Mouse (Mus musculus) liver, embryonic 14.5 days (tissue): Measurements from ENCODE around the gene Ucma. TPM values are rescaled to one million over a fixed set of nuclear protein-coding genes. Genes with fewer than 3 reads are reported as not detected.
A peak's percentile ranks its signal among the peaks of the same experiment; 100 is the strongest.

ENCODE experiments used
- ATAC-seq: fragments of 200-750 bp; cut with Nextera tagmentation; 2 replicates; pipeline ENCODE4 v1.8.0; 2017; ENCODE audit warnings: moderate number of reproducible peaks, mild to moderate bottlenecking, moderate library complexity; ENCODE audit not compliant: insufficient read depth
- DNase-seq, 3 experiments: peaks; one replicate each; pipeline ENCODE4 v3.0.0-alpha.2; 2012 to 2013; ENCODE audit warnings: low read depth in 3 of 3, low spot score in 3 of 3
- H3K27ac ChIP-seq: fragments of 300-500 bp; sonication (generic); 2 replicates; pipeline ENCODE4 v1.5.1; 2014; ENCODE audit warnings: moderate library complexity, mild to moderate bottlenecking, control low read depth, inconsistent platforms
- H3K27me3 ChIP-seq: fragments of 300-500 bp; sonication (generic); 2 replicates; pipeline ENCODE4 v1.6.1; 2014; ENCODE audit warnings: mild to moderate bottlenecking, low read length, moderate library complexity; ENCODE audit not compliant: control insufficient read depth, insufficient read depth
- H3K36me3 ChIP-seq: fragments of 300-500 bp; sonication (generic); replicated peaks from 2 replicates; pipeline ENCODE4 v1.6.1; 2014; ENCODE audit warnings: low read depth; ENCODE audit not compliant: control insufficient read depth, insufficient read depth
- H3K4me1 ChIP-seq, 2 experiments: fragments of 200-500 bp in 1 of 2; fragments of 300-500 bp in 1 of 2; sonication (generic) in 1 of 2; replicated peaks; 2 replicates each; pipeline ENCODE4 v1.6.1; 2012 to 2014; ENCODE audit warnings: antibody characterized with exemption in 1 of 2, inconsistent platforms in 1 of 2, low read length in 1 of 2; ENCODE audit not compliant: control insufficient read depth in 2 of 2, insufficient read depth in 2 of 2
- H3K4me2 ChIP-seq: fragments of 300-500 bp; sonication (generic); 2 replicates; pipeline ENCODE4 v1.6.1; 2014; ENCODE audit warnings: low read depth, mild to moderate bottlenecking, control low read depth, moderate library complexity
- H3K4me3 ChIP-seq, 2 experiments: fragments of 200-500 bp in 1 of 2; fragments of 300-500 bp in 1 of 2; sonication (generic) in 1 of 2; 2 replicates each; pipeline ENCODE4 v1.5.1; 2012 to 2014; ENCODE audit warnings: low read depth in 2 of 2, low read length in 2 of 2, mild to moderate bottlenecking in 2 of 2, control low read depth in 1 of 2, inconsistent platforms in 1 of 2, moderate library complexity in 1 of 2; ENCODE audit not compliant: insufficient read depth in 1 of 2
- H3K9ac ChIP-seq: fragments of 300-500 bp; sonication (generic); replicated peaks from 2 replicates; pipeline ENCODE4 v1.6.1; 2014; ENCODE audit warnings: mild to moderate bottlenecking, control low read depth, moderate library complexity
- H3K9me3 ChIP-seq: fragments of 300-500 bp; sonication (generic); 2 replicates; pipeline ENCODE4 v1.6.1; 2016; ENCODE audit warnings: low read length, mixed read lengths; ENCODE audit not compliant: control insufficient read depth
- CTCF ChIP-seq: IDR thresholded peaks from 2 replicates; pipeline ENCODE4 v1.5.1; 2016; ENCODE audit warnings: antibody characterized with exemption, low read depth, control low read depth
- EP300 ChIP-seq: IDR thresholded peaks from 2 replicates; pipeline ENCODE4 v1.6.1; 2016; ENCODE audit warnings: antibody characterized with exemption, low read depth
- WGBS: fragments of 180-500 bp; shearing (Covaris S2); extraction: QIAGEN DNeasy Blood & Tissue Kit; methylation state at CpG from one replicate; pipeline ENCODE4 v1.1.7; 2014; ENCODE audit not compliant: insufficient replicate concordance; 5-methylcytosine and 5-hydroxymethylcytosine counted together
- polyA plus RNA-seq, 2 experiments: library from polyadenylated mRNA; depleted of rRNA in 1 of 2; stranded (reverse) in 1 of 2; unstranded in 1 of 2; fragments of >200 nt; fragmentation: Nextera tagmentation in 1 of 2; extraction: Ambion mirVana in 1 of 2; gene quantifications; 2 replicates each; pipeline versions ENCODE4 v1.2.1 to v1.2.3; 2012 to 2014

Gene Ucma
- polyA plus RNA-seq, 2 experiments, result not detected

DNA sequence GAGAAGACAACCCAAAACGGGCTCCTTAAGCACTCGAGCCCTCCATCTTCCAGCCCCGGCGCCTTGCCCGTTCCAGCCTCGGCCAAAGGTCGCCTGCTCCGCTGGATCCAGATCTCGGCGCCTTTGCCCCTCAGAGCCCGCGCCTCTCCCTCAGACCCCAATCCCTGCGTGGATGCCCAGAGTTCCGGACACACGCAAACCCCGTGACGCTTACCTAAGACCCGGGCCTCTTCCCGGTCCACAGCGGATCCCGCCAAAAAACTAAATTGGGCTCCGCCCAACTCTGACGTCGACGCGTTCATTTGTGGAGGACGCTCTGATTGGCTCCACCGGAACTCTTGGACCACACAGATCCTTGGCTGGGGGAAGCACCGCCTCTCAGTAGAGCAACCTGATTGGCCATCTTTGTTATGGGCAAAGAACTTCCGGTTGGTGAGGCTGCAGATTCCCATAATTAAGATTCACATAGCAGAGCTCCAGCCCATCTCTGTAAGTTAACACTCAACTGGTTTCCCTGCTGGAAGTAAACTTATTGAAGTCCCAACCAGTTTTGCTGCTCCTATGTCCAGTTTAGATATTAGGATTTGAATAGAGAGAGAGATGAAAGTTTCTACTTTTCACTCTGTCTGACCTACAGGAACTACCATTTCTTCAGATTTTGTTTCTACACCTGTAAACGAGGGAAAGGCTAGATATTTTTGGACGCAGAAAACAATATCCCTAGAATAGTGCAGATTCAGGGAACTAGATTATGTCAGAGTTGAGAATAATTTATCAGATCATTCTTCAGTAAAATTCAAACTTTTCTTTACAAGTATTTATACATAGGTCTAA lies 36.8 kb downstream of the Ucma start, which contains the start of gene Mcm10:
Mcm10 (minus strand) TSS at position 301 of the 834 bp plus-strand sequence.
- peak; percentile 99 for ATAC-seq
- no peaks in the 10 kb centered on the region for H3K27me3 ChIP-seq
- peaks cover 15% of the 10 kb centered on the region for H3K36me3 ChIP-seq
- DNase-seq, result peak; percentile 95 to 97 (median 95)
- peaks cover 11 to 17% of the 10 kb centered on the region in 2 experiments for H3K4me1 ChIP-seq
- H3K4me2 ChIP-seq, result peak within 1 kb of the TSS; percentile 77
- H3K4me3 ChIP-seq, result peak within 1 kb of the TSS; percentile 85 to 96
- peak within 1 kb of the TSS; percentile 50 for H3K27ac ChIP-seq
- 2% methylated on average over 32 of the region's 32 CpGs for WGBS
- TF ChIP-seq EP300 (0 out of 2 replicates have a peak, but pooled peaks have one; percentile 19), CTCF (no peak)
- H3K9me3 ChIP-seq, result no peaks in the 10 kb centered on the region
- H3K9ac ChIP-seq, result peak within 1 kb of the TSS; percentile 88

DNA sequence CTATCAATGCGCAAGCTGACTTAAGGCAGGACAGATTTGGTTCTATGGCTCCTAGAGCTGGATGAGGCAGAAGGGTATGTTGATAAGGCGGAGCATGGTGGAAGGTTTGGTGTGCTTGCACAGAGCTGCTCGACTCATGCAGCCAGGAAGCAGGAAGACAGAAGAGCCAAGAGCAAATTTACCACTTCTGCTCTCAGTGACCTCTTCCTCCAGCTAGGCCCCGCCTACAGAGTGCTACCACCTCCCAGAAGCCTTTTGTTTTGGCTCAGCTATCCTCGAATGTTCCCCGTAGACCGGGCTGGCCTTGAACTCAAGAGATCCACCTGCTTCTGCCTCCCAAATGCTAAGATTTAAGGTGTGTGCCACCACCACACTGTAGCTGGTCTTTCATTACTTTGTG lies 38.7 kb downstream of the Ucma start:
- peaks cover 11 to 17% of the 10 kb centered on the region in 2 experiments for H3K4me1 ChIP-seq
- no peak overlapping the region for H3K4me2 ChIP-seq
- ATAC-seq (no peak), DNase-seq (no peak)
- WGBS, result 48% methylated on average over 7 of the region's 7 CpGs
- no peak overlapping the region for H3K4me3 ChIP-seq
- no peaks in the 10 kb centered on the region for H3K27me3 ChIP-seq
- TF ChIP-seq CTCF (no peak), EP300 (no peak)
- no peak overlapping the region for H3K27ac ChIP-seq
- H3K9ac ChIP-seq, result no peak overlapping the region
- H3K36me3 ChIP-seq, result peaks cover 2% of the 10 kb centered on the region
- H3K9me3 ChIP-seq, result no peaks in the 10 kb centered on the region

DNA sequence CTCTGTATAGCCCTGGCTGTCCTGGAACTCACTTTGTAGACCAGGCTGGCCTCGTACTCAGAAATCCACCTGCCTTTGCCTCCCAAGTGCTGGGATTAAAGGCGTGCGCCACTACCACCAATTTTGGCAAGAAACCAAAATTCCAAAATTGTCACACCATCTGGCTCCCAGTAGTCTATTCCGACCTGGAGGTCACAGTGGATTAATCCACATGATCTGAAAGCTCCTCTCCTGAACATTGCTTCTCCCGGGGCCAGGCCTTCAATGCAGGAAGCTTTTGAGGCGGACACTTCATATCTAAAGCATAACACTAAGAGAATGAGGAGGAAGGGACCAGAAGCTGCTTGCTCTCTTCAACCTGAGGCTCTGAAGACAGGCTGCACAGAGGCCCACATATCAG lies 39.6 kb downstream of the Ucma start:
- no peak for TF ChIP-seq CTCF
- TF ChIP-seq EP300, result no peak
- Histone ChIP-seq H3K4me1 (peaks cover 11 to 17% of the 10 kb centered on the region in 2 experiments), H3K9ac (no peak overlapping the region), H3K27me3 (no peaks in the 10 kb centered on the region), H3K4me2 (no peak overlapping the region), H3K27ac (no peak overlapping the region), H3K9me3 (no peaks in the 10 kb centered on the region), H3K36me3 (no peaks in the 10 kb centered on the region; the same call in 1 of the 2 replicates), H3K4me3 (no peak overlapping the region)
- no peak for ATAC-seq
- WGBS, result 79% methylated on average over 6 of the region's 6 CpGs
- DNase-seq, result no peak

DNA sequence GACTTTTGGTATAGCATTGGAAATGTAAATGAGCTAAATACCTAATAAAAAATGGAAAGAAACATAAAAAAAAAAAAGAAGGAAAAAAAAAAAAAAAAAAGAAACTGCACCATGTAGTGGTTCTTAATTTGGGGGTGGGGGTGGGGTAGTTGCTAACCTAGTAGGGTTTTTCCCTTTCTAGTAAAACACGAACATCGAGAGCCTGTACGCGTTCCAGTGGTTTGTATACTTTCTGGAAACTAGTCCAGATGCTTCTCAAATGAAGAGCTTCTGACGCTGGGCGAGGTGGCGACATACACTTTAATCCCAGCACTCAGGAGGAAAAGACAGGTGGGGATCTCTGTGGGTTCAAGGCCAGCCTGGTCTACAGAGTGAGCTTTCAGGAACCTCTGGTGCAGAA lies 41.0 kb downstream of the Ucma start:
- no peak for ATAC-seq

GRCm38 (mm10) chr2:5019708-5020107 lies 43.8 kb downstream of the Ucma start:
- DNase-seq (no peak), ATAC-seq (no peak)
- Histone ChIP-seq H3K27ac (no peak overlapping the region), H3K4me1 (peaks cover 0 to 4% of the 10 kb centered on the region in 2 experiments; a peak in 2 of 4 replicates), H3K4me3 (no peak overlapping the region), H3K9me3 (no peaks in the 10 kb centered on the region), H3K36me3 (peaks cover 4% of the 10 kb centered on the region; the same call in 1 of the 2 replicates), H3K4me2 (no peak overlapping the region), H3K9ac (no peak overlapping the region), H3K27me3 (no peaks in the 10 kb centered on the region)
- TF ChIP-seq CTCF (no peak), EP300 (no peak)
- 71% methylated on average over 1 of the region's 1 CpGs for WGBS

More for the DNA sequence above, 41.0 kb downstream of the Ucma start:
- peaks cover 7 to 8% of the 10 kb centered on the region in 2 experiments; a peak in 3 of 4 replicates for H3K4me1 ChIP-seq
- H3K9me3 ChIP-seq, result no peaks in the 10 kb centered on the region
- peaks cover 4% of the 10 kb centered on the region; the same call in 1 of the 2 replicates for H3K36me3 ChIP-seq
- TF ChIP-seq CTCF, result no peak
- TF ChIP-seq EP300, result no peak
- H3K4me3 ChIP-seq, result no peak overlapping the region
- H3K27ac ChIP-seq, result no peak overlapping the region
- 89% methylated on average over 7 of the region's 7 CpGs for WGBS
- H3K9ac ChIP-seq, result no peak overlapping the region
- no peak overlapping the region for H3K4me2 ChIP-seq
- DNase-seq, result no peak
- no peaks in the 10 kb centered on the region for H3K27me3 ChIP-seq
